Mouse (Mus musculus): ENCODE data around the gene Tmem232. TPM values are rescaled to one million over a fixed set of nuclear protein-coding genes. Genes with fewer than 3 reads are reported as not detected.

Gene Tmem232
- not detected for polyA plus RNA-seq (2014; fragmentation: Illumina TruSeq; extraction: RNeasy Lipid Tissue Mini Kit (QIAGEN cat#74804); ENCODE audit: low read depth, low replicate concordance)

GRCm38 (mm10) chr17:65540441-65541272, at the start of gene Tmem232:
Gene Tmem232, minus strand, starts transcription at chr17:65540782.

Other genes with a start within 250 kb of the Tmem232 start
- 75.5 TPM for gene Vapa, start 72.8 kb upstream of the Tmem232 start, polyA plus RNA-seq (2014; fragmentation: Illumina TruSeq; extraction: RNeasy Lipid Tissue Mini Kit (QIAGEN cat#74804); ENCODE audit: low read depth, low replicate concordance)
- gene Txndc2, start 101.4 kb upstream of the Tmem232 start, polyA plus RNA-seq (2014; fragmentation: Illumina TruSeq; extraction: RNeasy Lipid Tissue Mini Kit (QIAGEN cat#74804); ENCODE audit: low read depth, low replicate concordance): not detected
- 11.8 TPM for gene Rab31, start 232.0 kb upstream of the Tmem232 start, polyA plus RNA-seq (2014; fragmentation: Illumina TruSeq; extraction: RNeasy Lipid Tissue Mini Kit (QIAGEN cat#74804); ENCODE audit: low read depth, low replicate concordance)
- 29.3 TPM for gene Ppp4r1, start 241.8 kb upstream of the Tmem232 start, polyA plus RNA-seq (2014; fragmentation: Illumina TruSeq; extraction: RNeasy Lipid Tissue Mini Kit (QIAGEN cat#74804); ENCODE audit: low read depth, low replicate concordance)

Measured in heart, adult 10 weeks (tissue).